ENCODE assay signal across 21 mouse cellular contexts in the genomic region with DNA sequence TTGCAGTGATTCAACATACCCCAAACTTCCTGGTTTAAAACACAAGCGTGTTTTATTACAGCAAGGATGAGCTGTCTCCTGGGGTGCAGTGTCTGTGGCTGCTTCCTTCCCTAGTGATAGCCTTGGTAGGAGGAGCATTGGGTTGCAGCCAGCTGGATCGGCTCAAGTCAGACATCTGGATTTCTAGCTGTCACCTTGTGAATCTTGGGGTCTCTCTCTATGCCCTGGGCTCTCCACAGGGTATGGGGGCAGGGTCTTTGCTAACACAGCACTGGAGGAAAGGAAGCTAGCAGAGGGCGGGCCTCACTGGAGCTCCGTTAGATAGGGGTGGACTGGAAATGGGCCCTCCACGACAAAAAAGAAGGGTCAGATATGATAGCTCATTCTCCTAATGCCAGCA. TPM values are rescaled to one million over a fixed set of nuclear protein-coding genes. Genes with fewer than 3 reads are reported as not detected.
DNase-seq lines count a peak whose midpoint lies in the region; ATAC-seq and TF ChIP-seq lines count a peak whose summit lies in the region.
"Had no signal": no experiment of that assay in that cellular context is flagged by ENCODE, and none has a peak within 500 bp of the region (broad histone marks: within the 10 kb centered on the region; RNA-seq: fewer than 3 reads in every experiment).

No protein-coding gene starts in this region.

- no peak overlapping the region for H3K4me3 ChIP-seq in kidney, postnatal 0 days (replicated peaks; ENCODE audit: low read depth, low read length)
- H3K4me3 ChIP-seq in lung, embryonic 15.5 days = no peak overlapping the region
- H3K4me3 ChIP-seq: embryonic facial prominence, embryonic 15.5 days; heart, embryonic 13.5 days; hindbrain, embryonic 12.5 days; limb, embryonic 15.5 days; neural tube, embryonic 13.5 days had no signal

- no peak overlapping the region for H3K4me2 ChIP-seq in kidney, postnatal 0 days (ENCODE audit: low read length)
- H3K4me2 ChIP-seq in lung, embryonic 15.5 days = no peak overlapping the region
- H3K4me2 ChIP-seq: embryonic facial prominence, embryonic 15.5 days; heart, embryonic 13.5 days; hindbrain, embryonic 12.5 days; limb, embryonic 15.5 days; neural tube, embryonic 13.5 days had no signal

- H3K9ac ChIP-seq in kidney, postnatal 0 days (ENCODE audit: low read depth, low read length) = no peak overlapping the region
- H3K9ac ChIP-seq in lung, embryonic 15.5 days = no peak overlapping the region
- H3K9ac ChIP-seq: embryonic facial prominence, embryonic 15.5 days; heart, embryonic 13.5 days; hindbrain, embryonic 12.5 days; limb, embryonic 15.5 days; neural tube, embryonic 13.5 days had no signal

- WGBS in kidney, postnatal 0 days = 31% methylated on average over 5 of the region's 5 CpGs
- WGBS in lung, embryonic 15.5 days = 33% methylated on average over 5 of the region's 5 CpGs

- H3K9me3 ChIP-seq in kidney, postnatal 0 days (replicated peaks; ENCODE audit: low read length) = no peaks in the 10 kb centered on the region
- no peaks in the 10 kb centered on the region for H3K9me3 ChIP-seq in lung, embryonic 15.5 days
- H3K9me3 ChIP-seq: hindbrain, embryonic 12.5 days; limb, embryonic 15.5 days; neural tube, embryonic 13.5 days had no signal

- ATAC-seq in kidney, postnatal 0 days (replicated peaks; ENCODE audit: low FRiP score, low read depth) = no peak
- ATAC-seq in lung, embryonic 15.5 days (ENCODE audit: borderline replicate concordance, extremely low read depth, low FRiP score, low TSS enrichment) = peak; percentile 67; the same call in 1 of the 2 replicates
- ATAC-seq: CD4-positive, CD25-positive, alpha-beta regulatory T cell, adult 4 months; forebrain, embryonic 14.5 days had no signal

- no peak for TF ChIP-seq CTCF in kidney, postnatal 0 days (IDR thresholded peaks at IDR 0.05; ENCODE audit: low read depth)

- no peaks in the 10 kb centered on the region for H3K36me3 ChIP-seq in kidney, postnatal 0 days (ENCODE audit: insufficient read depth, low read length)
- H3K36me3 ChIP-seq in lung, embryonic 15.5 days = no peaks in the 10 kb centered on the region
- H3K36me3 ChIP-seq: embryonic facial prominence, embryonic 15.5 days; heart, embryonic 13.5 days; hindbrain, embryonic 12.5 days; limb, embryonic 15.5 days; neural tube, embryonic 13.5 days had no signal

- no peak overlapping the region for H3K27ac ChIP-seq in kidney, postnatal 0 days
- H3K27ac ChIP-seq in lung, embryonic 15.5 days = no peak overlapping the region
- H3K27ac ChIP-seq: embryonic facial prominence, embryonic 15.5 days; heart, embryonic 13.5 days; hindbrain, embryonic 12.5 days; limb, embryonic 15.5 days; neural tube, embryonic 13.5 days had no signal

- H3K27me3 ChIP-seq in kidney, postnatal 0 days (ENCODE audit: insufficient read depth, low read length) = no peaks in the 10 kb centered on the region
- H3K27me3 ChIP-seq in lung, embryonic 15.5 days = no peaks in the 10 kb centered on the region
- H3K27me3 ChIP-seq: embryonic facial prominence, embryonic 15.5 days; heart, embryonic 13.5 days; hindbrain, embryonic 12.5 days; limb, embryonic 15.5 days; neural tube, embryonic 13.5 days had no signal

- peak; percentile 51 for DNase-seq in adrenal gland, postnatal 10 days
- no peak for DNase-seq in adrenal gland, adult 18-20 months (ENCODE audit: low spot score in 2 of 2)
- peak; percentile 52 for DNase-seq in kidney, postnatal 0 days (ENCODE audit: low spot score)
- DNase-seq in kidney, adult 18-20 months = no peak
- no peak for DNase-seq in lung, postnatal 25 days (ENCODE audit: low spot score)
- peak; percentile 48 to 55 for DNase-seq in adrenal gland, postnatal 36 days
- DNase-seq: cerebellum, adult 11 months; cerebellum, adult 9-11 months; kidney, adult 9 months; left cerebral cortex, postnatal 4 days; lung, postnatal 4 days; midbrain, embryonic 14.5 days; thymus, postnatal 14 days had no signal

- no peaks in the 10 kb centered on the region; the same call in 1 of the 2 replicates for H3K4me1 ChIP-seq in kidney, postnatal 0 days (replicated peaks; ENCODE audit: insufficient read depth, low read length)
- H3K4me1 ChIP-seq in lung, embryonic 15.5 days = peaks cover 8% of the 10 kb centered on the region

RNA-seq across cellular contexts. Expression of a gene that starts 57.2 kb away (rescaled TPM):
- 1 to 10 TPM; 3.1 to 4.2 TPM for total RNA-seq in adrenal gland, postnatal 10 days (2021)
- 1 to 10 TPM in 1 of 2 experiments, under 1 TPM in 1; 0.23 to 1.2 TPM for total RNA-seq in adrenal gland, adult 18-20 months (2021)
- polyA plus RNA-seq in kidney, postnatal 0 days (2015; fragmentation: Nextera tagmentation; extraction: Ambion mirVana) = 1.3 and 1.7 TPM in 2 replicates
- polyA plus RNA-seq in lung, embryonic 15.5 days (2015; fragmentation: Nextera tagmentation; extraction: Ambion mirVana) = 4.1 and 4.2 TPM in 2 replicates
- total RNA-seq in adrenal gland, postnatal 36 days (2021) = 1 to 10 TPM in 1 of 2 experiments, under 1 TPM in 1; 0.63 to 1.4 TPM
- polyA plus RNA-seq: CD4-positive, CD25-positive, alpha-beta regulatory T cell, adult 4 months had no signal

Comparison
In these comparisons a context has a peak if more than half of its experiments do, and no peak if none do; other contexts are left out.
1. DNase-seq: peak in adrenal gland, postnatal 10 days (single experiment), kidney, postnatal 0 days (single experiment) and adrenal gland, postnatal 36 days (2 of 2); none in adrenal gland, adult 18-20 months (0 of 2), kidney, adult 18-20 months (single experiment) and lung, postnatal 25 days (single experiment).